In the genomic region with DNA sequence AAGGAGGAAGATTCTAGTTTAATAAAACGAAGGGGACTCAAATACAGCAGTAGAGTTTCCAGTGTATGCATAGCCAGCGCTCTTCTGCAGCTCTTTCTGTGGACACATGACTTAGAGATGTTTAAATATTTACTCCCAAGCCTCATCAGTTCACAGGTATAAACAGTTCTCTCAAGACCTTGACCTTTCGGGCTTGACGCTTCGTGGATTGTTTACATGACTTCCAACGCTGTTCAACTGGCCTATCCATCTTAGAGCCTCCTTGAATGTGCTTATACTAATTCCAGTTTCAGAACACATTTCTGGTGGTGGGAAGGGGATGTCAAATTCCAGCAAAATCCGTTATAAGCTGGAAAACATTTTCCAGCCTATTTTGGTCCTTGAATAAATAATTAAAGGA, we compare ENCODE assay signal across 21 mouse cellular contexts.
DNase-seq lines count a peak whose midpoint lies in the region; ATAC-seq and TF ChIP-seq lines count a peak whose summit lies in the region.
"Had no signal": no experiment of that assay in that cellular context is flagged by ENCODE, and none has a peak within 500 bp of the region (broad histone marks: within the 10 kb centered on the region; RNA-seq: fewer than 3 reads in every experiment).

No protein-coding gene starts in this region.

- intact Hi-C loops in gastrocnemius, postnatal 14 days (cut with DNase I; ENCODE audit: low total_unique reads) = no loop called here

- H3K4me2 ChIP-seq in kidney, embryonic 14.5 days (replicated peaks; ENCODE audit: low read depth, low read length) = no peak overlapping the region
- no peak overlapping the region for H3K4me2 ChIP-seq in lung, embryonic 15.5 days
- H3K4me2 ChIP-seq in kidney, postnatal 0 days (ENCODE audit: low read length) = no peak overlapping the region
- no peak overlapping the region for H3K4me2 ChIP-seq in stomach, postnatal 0 days (replicated peaks; ENCODE audit: low read depth)
- H3K4me2 ChIP-seq: embryonic facial prominence, embryonic 12.5 days; forebrain, embryonic 13.5 days; heart, embryonic 13.5 days; hindbrain, embryonic 14.5 days; liver, embryonic 15.5 days; midbrain, embryonic 15.5 days; neural tube, embryonic 15.5 days had no signal

- no peaks in the 10 kb centered on the region for H3K36me3 ChIP-seq in kidney, embryonic 14.5 days (ENCODE audit: control insufficient read depth, insufficient read depth, low read length)
- H3K36me3 ChIP-seq in lung, embryonic 15.5 days = no peaks in the 10 kb centered on the region
- no peaks in the 10 kb centered on the region for H3K36me3 ChIP-seq in kidney, postnatal 0 days (ENCODE audit: insufficient read depth, low read length)
- H3K36me3 ChIP-seq in stomach, postnatal 0 days (ENCODE audit: control insufficient read depth, insufficient read depth, low read length) = no peaks in the 10 kb centered on the region
- H3K36me3 ChIP-seq: embryonic facial prominence, embryonic 12.5 days; heart, embryonic 13.5 days; liver, embryonic 15.5 days; midbrain, embryonic 15.5 days; neural tube, embryonic 15.5 days had no signal

- no peak overlapping the region for H3K4me3 ChIP-seq in kidney, embryonic 14.5 days (ENCODE audit: low read length)
- no peak overlapping the region for H3K4me3 ChIP-seq in lung, embryonic 15.5 days
- no peak overlapping the region for H3K4me3 ChIP-seq in lung, adult 2 months (replicated peaks; ENCODE audit: extremely low read depth, low read depth, low read length)
- no peak overlapping the region for H3K4me3 ChIP-seq in kidney, postnatal 0 days (replicated peaks; ENCODE audit: low read depth, low read length)
- H3K4me3 ChIP-seq in stomach, postnatal 0 days (ENCODE audit: low read depth, low read length) = no peak overlapping the region
- H3K4me3 ChIP-seq: embryonic facial prominence, embryonic 12.5 days; erythroblast, embryonic 14.5 days; forebrain, embryonic 13.5 days; heart, embryonic 13.5 days; liver, embryonic 15.5 days; midbrain, embryonic 15.5 days; neural tube, embryonic 15.5 days had no signal

- ATAC-seq in kidney, embryonic 14.5 days (ENCODE audit: low FRiP score, low TSS enrichment) = no peak
- ATAC-seq in lung, embryonic 15.5 days (ENCODE audit: borderline replicate concordance, extremely low read depth, low FRiP score, low TSS enrichment) = peak; percentile 40; the same call in 1 of the 2 replicates
- no peak for ATAC-seq in kidney, postnatal 0 days (replicated peaks; ENCODE audit: low FRiP score, low read depth)
- peak; percentile 35; the same call in 1 of the 2 replicates for ATAC-seq in stomach, postnatal 0 days (ENCODE audit: low FRiP score, low TSS enrichment)
- ATAC-seq: forebrain, embryonic 13.5 days; midbrain, embryonic 15.5 days had no signal

- no peak overlapping the region; the same call in 1 of the 2 replicates for H3K27ac ChIP-seq in kidney, embryonic 14.5 days (ENCODE audit: low read depth, low read length)
- no peak overlapping the region for H3K27ac ChIP-seq in lung, embryonic 15.5 days
- H3K27ac ChIP-seq in kidney, postnatal 0 days = no peak overlapping the region
- H3K27ac ChIP-seq in stomach, postnatal 0 days (replicated peaks) = no peak overlapping the region
- H3K27ac ChIP-seq: embryonic facial prominence, embryonic 12.5 days; forebrain, embryonic 13.5 days; heart, embryonic 13.5 days; hindbrain, embryonic 14.5 days; liver, embryonic 15.5 days; midbrain, embryonic 15.5 days; neural tube, embryonic 15.5 days had no signal

- H3K27me3 ChIP-seq in kidney, embryonic 14.5 days (ENCODE audit: control insufficient read depth, insufficient read depth, low read length) = no peaks in the 10 kb centered on the region
- no peaks in the 10 kb centered on the region for H3K27me3 ChIP-seq in lung, embryonic 15.5 days
- H3K27me3 ChIP-seq in kidney, postnatal 0 days (ENCODE audit: insufficient read depth, low read length) = no peaks in the 10 kb centered on the region
- no peaks in the 10 kb centered on the region for H3K27me3 ChIP-seq in stomach, postnatal 0 days (ENCODE audit: control insufficient read depth, insufficient read depth, low read length)
- H3K27me3 ChIP-seq: embryonic facial prominence, embryonic 12.5 days; forebrain, embryonic 13.5 days; liver, embryonic 15.5 days; midbrain, embryonic 15.5 days; neural tube, embryonic 15.5 days had no signal

- TF ChIP-seq POLR2A in lung, adult 2 months (IDR thresholded peaks at IDR 0.05; ENCODE audit: borderline replicate concordance, extremely low read depth, low read depth, low read length) = no peak

- H3K9ac ChIP-seq in kidney, embryonic 14.5 days (ENCODE audit: low read depth, low read length) = no peak overlapping the region
- no peak overlapping the region for H3K9ac ChIP-seq in lung, embryonic 15.5 days
- H3K9ac ChIP-seq in kidney, postnatal 0 days (ENCODE audit: low read depth, low read length) = no peak overlapping the region
- no peak overlapping the region for H3K9ac ChIP-seq in stomach, postnatal 0 days (ENCODE audit: low read length)
- H3K9ac ChIP-seq: embryonic facial prominence, embryonic 12.5 days; forebrain, embryonic 13.5 days; heart, embryonic 13.5 days; hindbrain, embryonic 14.5 days; liver, embryonic 15.5 days; midbrain, embryonic 15.5 days; neural tube, embryonic 15.5 days had no signal

- DNase-seq in kidney, adult 9 months = peak; percentile 53
- no peak for DNase-seq in lung, adult 2 months
- peak; percentile 61 for DNase-seq in kidney, postnatal 0 days (ENCODE audit: low spot score)
- DNase-seq in stomach, postnatal 0 days (ENCODE audit: low spot score) = no peak
- DNase-seq in gastrocnemius, postnatal 14 days = no peak
- DNase-seq: adrenal gland, postnatal 36 days; cerebellum, adult 11-12 months; cerebellum, postnatal 36 days; gastrocnemius, postnatal 10 days; heart, adult 18-20 months; right cerebral cortex, postnatal 14 days had no signal

- TF ChIP-seq EP300 in stomach, postnatal 0 days (optimal IDR thresholded peaks at IDR 0.05) = no peak

- H3K9me3 ChIP-seq in kidney, embryonic 14.5 days (ENCODE audit: control insufficient read depth, low read length) = no peaks in the 10 kb centered on the region
- no peaks in the 10 kb centered on the region for H3K9me3 ChIP-seq in lung, embryonic 15.5 days
- no peaks in the 10 kb centered on the region for H3K9me3 ChIP-seq in kidney, postnatal 0 days (replicated peaks; ENCODE audit: low read length)
- H3K9me3 ChIP-seq in stomach, postnatal 0 days (ENCODE audit: control insufficient read depth, low read length) = no peaks in the 10 kb centered on the region
- H3K9me3 ChIP-seq: embryonic facial prominence, embryonic 12.5 days; forebrain, embryonic 13.5 days; heart, embryonic 13.5 days; liver, embryonic 15.5 days; midbrain, embryonic 15.5 days; neural tube, embryonic 15.5 days had no signal

- WGBS in kidney, embryonic 14.5 days = 51% methylated on average over 7 of the region's 7 CpGs
- 10% methylated on average over 7 of the region's 7 CpGs for WGBS in lung, embryonic 15.5 days
- WGBS in lung, adult 2 months = 29% methylated on average over 7 of the region's 7 CpGs
- 34% methylated on average over 7 of the region's 7 CpGs for WGBS in kidney, postnatal 0 days
- 21% methylated on average over 7 of the region's 7 CpGs for WGBS in stomach, postnatal 0 days

- H3K4me1 ChIP-seq in kidney, embryonic 14.5 days (ENCODE audit: control insufficient read depth, insufficient read depth, low read length) = peaks cover 2% of the 10 kb centered on the region; the same call in 1 of the 2 replicates
- peaks cover 12% of the 10 kb centered on the region; the same call in 1 of the 2 replicates for H3K4me1 ChIP-seq in lung, embryonic 15.5 days
- peaks cover 2% of the 10 kb centered on the region; the same call in 1 of the 2 replicates for H3K4me1 ChIP-seq in lung, adult 2 months (ENCODE audit: control insufficient read depth, insufficient read depth, low read length)
- no peaks in the 10 kb centered on the region for H3K4me1 ChIP-seq in kidney, postnatal 0 days (replicated peaks; ENCODE audit: insufficient read depth, low read length)
- H3K4me1 ChIP-seq in stomach, postnatal 0 days (replicated peaks; ENCODE audit: control insufficient read depth, insufficient read depth) = no peaks in the 10 kb centered on the region
- H3K4me1 ChIP-seq: midbrain, embryonic 15.5 days had no signal

- TF ChIP-seq CTCF in lung, adult 2 months (IDR thresholded peaks at IDR 0.05; ENCODE audit: insufficient read depth, low read length) = no peak
- no peak for TF ChIP-seq CTCF in kidney, postnatal 0 days (IDR thresholded peaks at IDR 0.05; ENCODE audit: low read depth)
- TF ChIP-seq CTCF in stomach, postnatal 0 days (IDR thresholded peaks at IDR 0.05; ENCODE audit: low read depth) = no peak

Comparison
In these comparisons a context has a peak if more than half of its experiments do, and no peak if none do; other contexts are left out.
1. DNase-seq: peak in kidney, adult 9 months (single experiment) and kidney, postnatal 0 days (single experiment); none in lung, adult 2 months (single experiment), stomach, postnatal 0 days (single experiment) and gastrocnemius, postnatal 14 days (single experiment).
2. ATAC-seq: peak in lung, embryonic 15.5 days (single experiment) and stomach, postnatal 0 days (single experiment); none in kidney, embryonic 14.5 days (single experiment) and kidney, postnatal 0 days (single experiment).